Mouse (Mus musculus) neural tube, embryonic 14.5 days (tissue): ENCODE results near the gene Fto. TPM values are rescaled to one million over a fixed set of nuclear protein-coding genes. Genes with fewer than 3 reads are reported as not detected.

Experiments
- ATAC-seq: fragments of 200-750 bp; cut with Nextera tagmentation; 2 replicates; pipeline ENCODE4 v1.8.0; 2017; ENCODE audit warnings: low read depth, mild to moderate bottlenecking, moderate TSS enrichment, moderate library complexity
- H3K27ac ChIP-seq: fragments of 300-500 bp; sonication (generic); 2 replicates; pipeline ENCODE4 v1.5.1; 2014; ENCODE audit warnings: low read depth, mild to moderate bottlenecking, control low read depth, low read length, moderate library complexity, mixed read lengths
- H3K27me3 ChIP-seq: fragments of 300-500 bp; sonication (generic); 2 replicates; pipeline ENCODE4 v1.6.1; 2014; ENCODE audit warnings: low read length; ENCODE audit not compliant: control insufficient read depth, insufficient read depth
- H3K36me3 ChIP-seq: fragments of 300-500 bp; sonication (generic); 2 replicates; pipeline ENCODE4 v1.6.1; 2014; ENCODE audit warnings: low read length, mixed read lengths; ENCODE audit not compliant: control insufficient read depth, insufficient read depth
- H3K4me1 ChIP-seq: fragments of 300-500 bp; sonication (generic); 2 replicates; pipeline ENCODE4 v1.6.1; 2014; ENCODE audit warnings: low read length; ENCODE audit not compliant: control insufficient read depth, insufficient read depth
- H3K4me2 ChIP-seq: fragments of 300-500 bp; sonication (generic); 2 replicates; pipeline ENCODE4 v1.6.1; 2014; ENCODE audit warnings: mild to moderate bottlenecking, low read depth, low read length, control low read depth
- H3K4me3 ChIP-seq: fragments of 300-500 bp; sonication (generic); 2 replicates; pipeline ENCODE4 v1.5.1; 2014; ENCODE audit warnings: low read depth, low read length, control low read depth, mixed read lengths
- H3K9ac ChIP-seq: fragments of 300-500 bp; sonication (generic); replicated peaks from 2 replicates; pipeline ENCODE4 v1.6.1; 2014; ENCODE audit warnings: low read depth, mild to moderate bottlenecking, control low read depth, low read length, mixed read lengths
- H3K9me3 ChIP-seq: fragments of 300-500 bp; sonication (generic); 2 replicates; pipeline ENCODE4 v1.6.1; 2016; ENCODE audit warnings: low read length; ENCODE audit not compliant: control insufficient read depth
- WGBS: fragments of 180-500 bp; shearing (Covaris S2); extraction: QIAGEN DNeasy Blood & Tissue Kit; methylation state at CpG from one replicate; pipeline ENCODE4 v1.1.7; 2014; 5-methylcytosine and 5-hydroxymethylcytosine counted together
- polyA plus RNA-seq: library from polyadenylated mRNA; unstranded; fragments of >200 nt; fragmentation: Nextera tagmentation; extraction: Ambion mirVana; gene quantifications from 2 replicates; pipeline ENCODE4 v1.2.1, GENCODE M21; 2014

Fto gene
- polyA plus RNA-seq, 1 experiment from 2014 or later, result 144 TPM

- Histone ChIP-seq H3K27ac (no peak overlapping the region), H3K9ac (no peak overlapping the region), H3K4me1 (peaks cover 7% of the 10 kb centered on the region; the same call in 1 of the 2 replicates), H3K4me3 (no peak overlapping the region), H3K36me3 (no peaks in the 10 kb centered on the region), H3K27me3 (no peaks in the 10 kb centered on the region), H3K9me3 (no peaks in the 10 kb centered on the region), H3K4me2 (no peak overlapping the region)
- WGBS, result 67% methylated on average over 2 of the region's 2 CpGs
- no peak for ATAC-seq
Observed at GRCm38 (mm10) chr8:91499303-91499702, 186.0 kb downstream of the Fto start.

- Histone ChIP-seq H3K4me3 (no peak overlapping the region), H3K27ac (no peak overlapping the region)
- no peak for ATAC-seq
Observed at GRCm38 (mm10) chr8:91501960-91502600, 188.8 kb downstream of the Fto start.

DNA sequence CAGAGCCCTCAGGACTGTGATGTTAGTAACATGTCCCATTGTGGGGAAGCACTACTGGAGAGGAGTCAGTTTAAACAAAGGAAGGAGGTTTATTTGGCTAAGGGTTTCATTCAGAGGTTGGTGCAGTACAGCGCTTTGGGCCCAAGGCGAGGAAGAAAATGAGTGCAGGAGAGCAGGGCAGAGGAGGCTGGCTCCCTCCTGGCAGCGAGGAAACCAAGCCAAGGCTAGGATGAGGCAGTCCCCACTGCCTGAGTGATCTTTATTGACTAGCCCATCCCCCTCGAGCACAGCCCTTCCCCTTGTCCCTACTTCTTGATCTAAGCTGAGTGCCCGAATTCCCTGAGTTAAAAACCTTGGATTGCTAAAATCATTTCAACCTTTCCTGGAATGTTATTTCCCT, 189.5 kb downstream of the Fto start:
- no peaks in the 10 kb centered on the region for H3K9me3 ChIP-seq
- ATAC-seq, result peak; percentile 31; the same call in 1 of the 2 replicates
- no peak overlapping the region for H3K9ac ChIP-seq
- H3K4me1 ChIP-seq, result peaks cover 7% of the 10 kb centered on the region; the same call in 1 of the 2 replicates
- H3K4me2 ChIP-seq, result no peak overlapping the region
- H3K27me3 ChIP-seq, result no peaks in the 10 kb centered on the region; the same call in 1 of the 2 replicates
- 19% methylated on average over 5 of the region's 5 CpGs for WGBS
- H3K36me3 ChIP-seq, result no peaks in the 10 kb centered on the region
- H3K27ac ChIP-seq, result no peak overlapping the region
- H3K4me3 ChIP-seq, result no peak overlapping the region

More at GRCm38 (mm10) chr8:91501960-91502600, 188.8 kb downstream of the Fto start:
- H3K9me3 ChIP-seq, result no peaks in the 10 kb centered on the region
- H3K36me3 ChIP-seq, result no peaks in the 10 kb centered on the region
- no peak overlapping the region for H3K4me2 ChIP-seq
- H3K27me3 ChIP-seq, result no peaks in the 10 kb centered on the region; the same call in 1 of the 2 replicates
- WGBS, result 86% methylated on average over 11 of the region's 11 CpGs
- H3K9ac ChIP-seq, result no peak overlapping the region
- peaks cover 7% of the 10 kb centered on the region; the same call in 1 of the 2 replicates for H3K4me1 ChIP-seq

DNA sequence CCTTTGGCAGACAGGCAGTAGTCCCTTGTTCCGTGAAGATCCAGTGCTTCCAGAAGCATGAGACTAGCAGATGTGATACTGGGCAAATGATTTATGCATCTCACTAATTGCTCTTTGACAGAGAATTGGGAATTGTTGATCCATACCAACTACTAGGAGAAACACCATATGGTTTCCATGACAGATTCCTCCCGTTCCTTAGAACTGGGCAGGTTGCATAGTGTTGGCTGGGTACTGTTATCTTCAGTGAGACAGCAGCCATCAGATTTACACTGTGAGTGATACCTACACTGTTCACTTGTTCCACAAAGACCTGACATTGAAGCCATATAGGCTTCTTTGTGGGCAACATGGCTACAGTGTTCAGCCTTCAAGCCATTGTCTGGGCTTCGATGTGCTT, 191.0 kb downstream of the Fto start:
- Histone ChIP-seq H3K9ac (no peak overlapping the region), H3K4me3 (no peak overlapping the region), H3K9me3 (no peaks in the 10 kb centered on the region), H3K4me2 (no peak overlapping the region), H3K27me3 (no peaks in the 10 kb centered on the region; the same call in 1 of the 2 replicates), H3K36me3 (no peaks in the 10 kb centered on the region), H3K27ac (no peak overlapping the region), H3K4me1 (peaks cover 7% of the 10 kb centered on the region; the same call in 1 of the 2 replicates)
- 63% methylated on average over 3 of the region's 3 CpGs for WGBS
- ATAC-seq, result no peak

- 60% methylated on average over 10 of the region's 10 CpGs for WGBS
- Histone ChIP-seq H3K36me3 (no peaks in the 10 kb centered on the region), H3K27ac (no peak overlapping the region), H3K4me3 (no peak overlapping the region), H3K4me2 (no peak overlapping the region), H3K9me3 (no peaks in the 10 kb centered on the region), H3K4me1 (peaks cover 7% of the 10 kb centered on the region; the same call in 1 of the 2 replicates), H3K9ac (no peak overlapping the region), H3K27me3 (no peaks in the 10 kb centered on the region; the same call in 1 of the 2 replicates)
- no peak for ATAC-seq
Observed at GRCm38 (mm10) chr8:91504891-91505290, 191.6 kb downstream of the Fto start.

DNA sequence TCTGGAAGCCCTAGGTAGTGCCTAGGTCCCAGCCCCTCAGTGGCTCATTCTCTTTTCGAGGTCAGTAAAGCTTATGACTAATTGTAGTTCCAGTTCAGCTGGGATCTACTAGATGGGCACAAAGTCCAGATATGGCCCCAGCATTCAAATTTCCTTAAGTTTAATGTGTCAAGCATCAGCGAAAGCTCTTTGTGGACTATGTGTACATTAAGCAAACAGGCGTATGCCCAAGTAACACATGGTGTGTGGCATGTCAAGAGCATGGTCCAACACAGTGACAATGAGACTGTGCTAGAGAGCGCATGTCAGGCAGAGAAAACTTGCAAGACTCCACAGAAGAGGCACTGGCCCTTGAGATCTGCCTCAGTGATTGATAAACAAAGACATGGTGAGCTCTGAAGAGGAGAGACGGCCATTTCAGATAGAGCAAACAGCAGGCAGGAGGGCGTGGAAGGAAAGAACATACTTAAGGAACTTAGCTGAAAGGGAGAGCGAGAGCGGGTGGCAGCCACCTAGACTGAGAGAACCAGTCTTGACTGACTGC, 192.2 kb downstream of the Fto start:
- ATAC-seq, result no peak
- peaks cover 7% of the 10 kb centered on the region; the same call in 1 of the 2 replicates for H3K4me1 ChIP-seq
- no peak overlapping the region for H3K9ac ChIP-seq
- H3K27me3 ChIP-seq, result no peaks in the 10 kb centered on the region; the same call in 1 of the 2 replicates
- H3K4me3 ChIP-seq, result no peak overlapping the region
- no peaks in the 10 kb centered on the region for H3K9me3 ChIP-seq
- no peaks in the 10 kb centered on the region for H3K36me3 ChIP-seq
- no peak overlapping the region for H3K4me2 ChIP-seq
- 89% methylated on average over 8 of the region's 8 CpGs for WGBS
- no peak overlapping the region for H3K27ac ChIP-seq

DNA sequence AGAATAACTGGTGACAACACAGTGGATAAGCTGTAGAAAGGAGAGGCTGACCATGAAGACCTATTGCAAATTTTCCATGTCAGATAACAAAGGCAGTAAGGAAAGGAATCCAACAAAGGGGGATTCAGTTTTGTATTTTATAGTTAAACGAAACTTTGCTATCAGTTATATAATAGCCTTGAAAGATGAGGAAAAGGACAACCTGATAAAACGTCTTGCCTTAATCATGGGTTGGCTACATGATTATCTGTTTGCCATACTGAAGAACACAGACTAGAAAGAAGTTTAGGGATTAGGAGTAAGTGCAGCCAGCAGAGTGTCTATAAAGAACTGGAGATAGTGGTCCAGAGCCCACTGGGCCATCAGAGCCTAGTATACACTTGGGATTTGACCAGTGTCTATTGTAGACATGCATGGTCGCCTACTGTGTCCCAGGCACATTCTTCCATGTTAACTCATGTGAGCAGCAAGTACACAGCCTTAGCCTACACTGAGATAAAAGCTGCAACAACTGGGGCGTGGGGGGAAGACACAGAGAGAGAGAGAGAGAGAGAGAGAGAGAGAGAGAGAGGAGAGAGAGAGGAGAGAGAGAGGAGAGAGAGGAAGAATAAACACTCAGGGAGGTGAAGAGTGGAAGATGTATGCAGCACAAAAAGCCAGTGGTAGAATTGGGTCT, 192.8 kb downstream of the Fto start:
- Histone ChIP-seq H3K4me2 (no peak overlapping the region), H3K27ac (no peak overlapping the region), H3K9me3 (no peaks in the 10 kb centered on the region), H3K9ac (no peak overlapping the region), H3K4me1 (peaks cover 7% of the 10 kb centered on the region; the same call in 1 of the 2 replicates), H3K4me3 (no peak overlapping the region), H3K36me3 (no peaks in the 10 kb centered on the region), H3K27me3 (peaks cover under 1% of the 10 kb centered on the region; the same call in 1 of the 2 replicates)
- 86% methylated on average over 4 of the region's 4 CpGs for WGBS
- no peak for ATAC-seq

GRCm38 (mm10) chr8:91506682-91507257, 193.4 kb downstream of the Fto start:
- Histone ChIP-seq H3K4me1 (peaks cover 7% of the 10 kb centered on the region; the same call in 1 of the 2 replicates), H3K4me3 (no peak overlapping the region), H3K9ac (no peak overlapping the region), H3K4me2 (no peak overlapping the region), H3K27ac (no peak overlapping the region), H3K36me3 (no peaks in the 10 kb centered on the region), H3K9me3 (no peaks in the 10 kb centered on the region), H3K27me3 (peaks cover 4% of the 10 kb centered on the region; the same call in 1 of the 2 replicates)
- no peak for ATAC-seq
- WGBS, result 75% methylated on average over 6 of the region's 6 CpGs
